Mouse (Mus musculus): Measurements from ENCODE around the gene Mxi1. TPM values are rescaled to one million over a fixed set of nuclear protein-coding genes. Genes with fewer than 3 reads are reported as not detected.
"Not testable (repeated sequence)": the region's sequence is repeated elsewhere in the genome, so short reads cannot be mapped to it uniquely, and the experiment has no call there.

The Mxi1 gene
- total RNA-seq, 1 experiment from 2014 or later, result 40.2 TPM

- DNase-seq, result no peak
Measured at GRCm38 (mm10) chr19:53366057-53366775, 55.9 kb downstream of the Mxi1 start.

GRCm38 (mm10) chr19:53366881-53367280 lies 56.6 kb downstream of the Mxi1 start:
- no peak for DNase-seq

- peak; percentile 83 for DNase-seq
Measured at GRCm38 (mm10) chr19:53369469-53370043, 59.2 kb downstream of the Mxi1 start.

GRCm38 (mm10) chr19:53370233-53370632 lies 59.9 kb downstream of the Mxi1 start:
- DNase-seq, result no peak

- DNase-seq, result no peak
Measured at GRCm38 (mm10) chr19:53371666-53372065, 61.3 kb downstream of the Mxi1 start, which contains the start of gene Gm10197. TSS of gene Gm10197 (minus strand) at chr19:53371766.

GRCm38 (mm10) chr19:53373570-53373969 lies 63.3 kb downstream of the Mxi1 start:
- no peak for DNase-seq

- DNase-seq, result no peak
Measured at GRCm38 (mm10) chr19:53375299-53375698, 65.0 kb downstream of the Mxi1 start.

- no peak for DNase-seq
Measured at GRCm38 (mm10) chr19:53375816-53376215, 65.5 kb downstream of the Mxi1 start.

- no peak for DNase-seq
Measured at GRCm38 (mm10) chr19:53377652-53378051, 67.3 kb downstream of the Mxi1 start.

- no peak for DNase-seq
Measured at GRCm38 (mm10) chr19:53378421-53378820, 68.1 kb downstream of the Mxi1 start.

GRCm38 (mm10) chr19:53383336-53383735 lies 73.0 kb downstream of the Mxi1 start:
- no peak for DNase-seq

- DNase-seq, result no peak
Measured at GRCm38 (mm10) chr19:53389417-53389816, 79.1 kb downstream of the Mxi1 start.

- DNase-seq, result peak; percentile 73
Measured at GRCm38 (mm10) chr19:53389851-53390431, 79.6 kb downstream of the Mxi1 start.

GRCm38 (mm10) chr19:53390495-53391007 lies 80.2 kb downstream of the Mxi1 start, which contains the start of gene Smndc1:
TSS of gene Smndc1 (minus strand) at chr19:53390578.
- DNase-seq, result peak; percentile 99

- no peak for DNase-seq
Measured at GRCm38 (mm10) chr19:53391386-53391785, 81.1 kb downstream of the Mxi1 start.

GRCm38 (mm10) chr19:53391787-53392186 lies 81.5 kb downstream of the Mxi1 start:
- DNase-seq, result no peak

- DNase-seq, result no peak
Measured at GRCm38 (mm10) chr19:53392781-53393343, 82.5 kb downstream of the Mxi1 start.

- no peak for DNase-seq
Measured at GRCm38 (mm10) chr19:53393646-53394045, 83.3 kb downstream of the Mxi1 start.

GRCm38 (mm10) chr19:53394552-53394951 lies 84.2 kb downstream of the Mxi1 start:
- DNase-seq, result no peak

GRCm38 (mm10) chr19:53394956-53395355 lies 84.6 kb downstream of the Mxi1 start:
- not testable (repeated sequence) for DNase-seq

- not testable (repeated sequence) for DNase-seq
Measured at GRCm38 (mm10) chr19:53395805-53396204, 85.5 kb downstream of the Mxi1 start.

- no peak for DNase-seq
Measured at GRCm38 (mm10) chr19:53397451-53398233, 87.3 kb downstream of the Mxi1 start.
